Mouse (Mus musculus): ENCODE results near the gene Fbxl16. TPM values are rescaled to one million over a fixed set of nuclear protein-coding genes. Genes with fewer than 3 reads are reported as not detected.

Fbxl16 gene
- 0.05 and 0.32 TPM in 2 replicates for polyA plus RNA-seq (2015; fragmentation: Nextera tagmentation; extraction: Ambion mirVana)

DNA sequence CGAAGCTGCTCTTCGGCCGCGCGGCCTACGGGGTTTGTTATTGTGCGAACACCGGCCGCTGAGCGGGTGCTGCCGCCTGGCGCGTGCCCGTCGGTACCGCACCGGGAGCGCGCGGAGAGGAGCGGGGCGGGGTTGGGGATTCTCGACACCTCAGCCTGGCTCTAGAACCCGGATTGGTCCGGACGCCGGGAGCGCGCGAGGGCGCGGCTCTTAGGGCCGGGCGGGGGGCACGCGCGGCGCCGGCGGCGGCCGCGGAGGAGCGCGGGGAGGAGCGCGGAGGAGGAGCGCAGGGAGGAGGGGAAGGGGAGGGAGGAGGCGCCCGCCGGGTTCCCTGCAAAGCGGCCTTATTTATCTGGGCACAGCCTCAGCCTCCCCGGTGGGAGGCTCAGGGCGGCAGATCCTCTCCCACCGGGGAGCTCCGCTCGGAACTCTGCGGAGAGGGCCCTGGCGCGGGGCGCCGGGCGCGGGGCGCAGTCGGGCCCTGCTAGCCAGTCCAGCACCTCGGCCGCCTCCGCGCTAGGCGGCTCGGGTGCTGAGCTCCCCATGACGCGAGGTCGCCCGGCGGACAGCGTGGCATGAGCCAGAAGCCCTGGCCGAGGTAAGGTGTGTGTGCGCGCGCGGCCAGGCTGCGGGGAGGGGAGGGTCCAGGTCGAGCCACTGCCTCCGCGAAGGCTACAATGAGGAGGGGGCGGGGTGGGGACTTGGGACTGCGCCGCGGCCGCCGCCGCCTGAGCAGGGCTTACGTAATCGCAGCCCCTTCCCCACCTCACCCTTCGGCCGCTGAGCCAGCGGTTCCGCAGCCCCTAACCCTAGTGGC lies at the start of gene Fbxl16:
TSS of gene Fbxl16 (plus strand) at position 297 of the 817 bp plus-strand sequence.
- peak; percentile 53; the same call in 1 of the 2 replicates for ATAC-seq (ENCODE audit: low read depth)
- H3K9me3 ChIP-seq (replicated peaks) = no peaks in the 10 kb centered on the region
- H3K4me1 ChIP-seq (replicated peaks) = peaks cover 13% of the 10 kb centered on the region
- peaks cover 82% of the 10 kb centered on the region for H3K27me3 ChIP-seq
- WGBS (ENCODE audit: insufficient replicate concordance) = under 1% methylated on average over 96 of the region's 100 CpGs
- H3K9ac ChIP-seq = peak within 1 kb of the TSS; percentile 36
- peak within 1 kb of the TSS; percentile 73 for H3K4me2 ChIP-seq
- H3K27ac ChIP-seq = no peak within 1 kb of the TSS
- no peaks in the 10 kb centered on the region for H3K36me3 ChIP-seq
- H3K4me3 ChIP-seq (replicated peaks) = peak within 1 kb of the TSS; percentile 55
- DNase-seq = no peak

DNA sequence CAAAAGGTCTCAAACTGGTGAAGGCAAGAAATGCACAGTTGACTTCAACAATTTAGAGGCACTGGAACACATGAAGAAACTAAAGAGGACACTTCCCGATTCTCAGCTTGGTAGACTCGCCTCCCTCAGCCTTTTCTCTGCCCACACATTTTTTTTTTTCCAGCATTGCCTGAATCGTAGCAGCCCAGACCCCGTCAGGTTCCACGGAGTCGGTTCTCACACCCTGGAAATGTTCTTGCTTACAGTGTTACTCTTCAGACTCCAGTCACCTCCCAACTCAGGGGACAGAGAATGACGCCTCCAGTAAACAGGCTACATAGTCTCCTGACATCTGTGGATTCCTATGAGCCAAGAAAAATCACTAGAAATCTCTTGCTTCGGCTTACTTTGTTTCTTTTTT lies 48.7 kb upstream of the Fbxl16 start:
- Histone ChIP-seq H3K4me1 (replicated peaks) (no peaks in the 10 kb centered on the region), H3K36me3 (no peaks in the 10 kb centered on the region), H3K4me2 (no peak overlapping the region), H3K4me3 (replicated peaks) (no peak overlapping the region), H3K27ac (no peak overlapping the region), H3K9me3 (replicated peaks) (no peaks in the 10 kb centered on the region), H3K9ac (no peak overlapping the region), H3K27me3 (no peaks in the 10 kb centered on the region)
- ATAC-seq (ENCODE audit: low read depth) (no peak), DNase-seq (no peak)
- 51% methylated on average over 8 of the region's 8 CpGs for WGBS (ENCODE audit: insufficient replicate concordance)

DNA sequence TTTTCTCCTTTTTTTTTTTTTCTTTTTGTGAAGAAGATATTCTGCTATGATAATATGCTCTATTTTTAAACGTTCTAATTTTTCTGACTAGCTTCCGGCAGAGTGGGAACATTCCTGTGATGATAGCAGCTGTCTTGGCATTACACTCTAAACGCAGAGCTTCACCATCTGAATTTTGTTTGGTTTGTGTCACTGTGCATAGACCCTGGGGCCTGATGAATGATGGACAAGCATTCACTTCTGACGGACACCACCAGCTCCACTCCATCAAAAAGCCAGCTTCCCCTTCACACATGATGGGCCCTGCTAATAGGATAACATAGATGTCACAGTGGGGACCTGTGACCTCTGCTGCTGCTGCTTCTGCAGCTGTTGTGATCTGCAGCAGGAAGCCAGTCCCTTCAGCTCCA lies 47.3 kb upstream of the Fbxl16 start:
- ATAC-seq (ENCODE audit: low read depth) (no peak), DNase-seq (no peak)
- Histone ChIP-seq H3K27me3 (peaks cover 6% of the 10 kb centered on the region; the same call in 1 of the 2 replicates), H3K27ac (no peak overlapping the region), H3K4me3 (replicated peaks) (no peak overlapping the region), H3K36me3 (no peaks in the 10 kb centered on the region), H3K9ac (no peak overlapping the region), H3K9me3 (replicated peaks) (no peaks in the 10 kb centered on the region), H3K4me2 (no peak overlapping the region), H3K4me1 (replicated peaks) (no peaks in the 10 kb centered on the region)
- WGBS (ENCODE audit: insufficient replicate concordance) = 43% methylated on average over 4 of the region's 4 CpGs

DNA sequence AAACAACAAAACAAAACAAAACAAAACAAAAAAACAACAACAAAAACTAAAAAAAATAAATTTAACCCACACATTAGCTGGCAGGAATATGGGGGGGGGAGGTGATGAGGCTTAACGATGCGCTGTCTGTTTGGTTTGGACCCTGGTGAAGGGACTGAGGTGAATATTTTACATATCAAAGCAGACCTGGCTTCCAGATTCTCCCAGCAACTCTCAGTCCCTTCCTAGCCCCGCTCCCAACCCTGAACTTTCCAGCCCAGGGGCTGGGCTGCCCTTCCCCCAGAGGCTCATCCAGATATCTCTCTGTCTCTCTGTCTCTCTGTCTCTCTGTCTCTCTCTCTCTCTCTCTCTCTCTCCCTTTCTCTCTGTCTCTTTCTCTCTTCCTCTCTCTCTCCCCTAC lies 46.3 kb upstream of the Fbxl16 start:
- Histone ChIP-seq H3K36me3 (no peaks in the 10 kb centered on the region), H3K4me1 (replicated peaks) (no peaks in the 10 kb centered on the region), H3K9ac (no peak overlapping the region), H3K27ac (no peak overlapping the region), H3K4me2 (no peak overlapping the region), H3K9me3 (replicated peaks) (no peaks in the 10 kb centered on the region), H3K27me3 (peaks cover 8% of the 10 kb centered on the region; the same call in 1 of the 2 replicates), H3K4me3 (replicated peaks) (no peak overlapping the region)
- no peak for DNase-seq
- whole genome bisulfite sequencing (ENCODE audit: insufficient replicate concordance) = 23% methylated on average over 3 of the region's 3 CpGs
- ATAC-seq (ENCODE audit: low read depth) = no peak

DNA sequence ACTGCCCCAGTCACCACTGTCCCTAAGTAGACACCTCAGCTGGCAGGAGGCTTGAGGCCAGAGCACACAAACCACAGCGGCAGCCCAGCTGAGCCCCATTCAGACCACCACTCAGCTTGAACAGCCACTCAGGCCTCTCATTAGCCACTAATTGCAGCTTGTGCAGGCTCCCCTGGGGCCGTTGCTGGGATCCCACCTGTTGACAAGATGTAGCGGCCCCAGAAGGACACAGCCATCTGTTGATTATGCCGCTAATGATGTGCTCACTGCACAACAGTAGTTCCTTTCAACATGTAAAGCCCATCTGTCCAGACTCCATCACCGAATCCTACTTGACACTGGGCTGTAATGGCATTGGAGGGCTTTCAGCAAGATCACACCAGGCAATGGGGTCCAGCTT lies 43.0 kb upstream of the Fbxl16 start:
- no peak for DNase-seq
- H3K9me3 ChIP-seq (replicated peaks) = no peaks in the 10 kb centered on the region
- 61% methylated on average over 5 of the region's 5 CpGs for WGBS (ENCODE audit: insufficient replicate concordance)
- peaks cover 22% of the 10 kb centered on the region for H3K27me3 ChIP-seq
- no peaks in the 10 kb centered on the region for H3K36me3 ChIP-seq
- no peak overlapping the region for H3K27ac ChIP-seq
- H3K4me3 ChIP-seq (replicated peaks) = no peak overlapping the region
- no peak overlapping the region for H3K4me2 ChIP-seq
- ATAC-seq (ENCODE audit: low read depth) = no peak
- no peaks in the 10 kb centered on the region for H3K4me1 ChIP-seq (replicated peaks)
- no peak overlapping the region for H3K9ac ChIP-seq

DNA sequence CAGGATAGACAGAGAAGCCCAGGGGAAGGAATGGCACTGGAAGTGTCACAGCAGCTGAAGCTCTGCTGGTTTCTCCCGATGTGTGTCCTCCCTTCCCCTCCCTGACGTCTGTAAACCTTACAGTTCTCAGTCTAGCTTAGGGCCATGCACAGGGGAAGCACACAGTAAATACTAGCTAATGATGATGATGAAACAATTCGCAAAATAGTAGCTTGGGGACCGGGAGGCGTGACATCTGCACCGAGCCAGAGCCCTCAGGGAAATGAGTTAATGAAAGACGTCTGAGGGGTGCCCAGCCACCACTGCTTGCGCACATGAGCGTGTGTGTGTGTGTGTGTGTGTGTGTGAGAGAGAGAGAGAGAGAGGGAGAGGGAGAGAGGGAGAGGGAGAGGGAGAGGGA lies 39.6 kb upstream of the Fbxl16 start:
- no peak overlapping the region for H3K4me3 ChIP-seq (replicated peaks)
- H3K9me3 ChIP-seq (replicated peaks) = no peaks in the 10 kb centered on the region
- no peaks in the 10 kb centered on the region for H3K36me3 ChIP-seq
- ATAC-seq (ENCODE audit: low read depth) = no peak
- H3K27me3 ChIP-seq = peaks cover 27% of the 10 kb centered on the region
- 51% methylated on average over 9 of the region's 9 CpGs for WGBS (ENCODE audit: insufficient replicate concordance)
- H3K9ac ChIP-seq = no peak overlapping the region
- H3K4me1 ChIP-seq (replicated peaks) = peaks cover 3% of the 10 kb centered on the region
- no peak overlapping the region for H3K4me2 ChIP-seq
- no peak overlapping the region for H3K27ac ChIP-seq
- no peak for DNase-seq

DNA sequence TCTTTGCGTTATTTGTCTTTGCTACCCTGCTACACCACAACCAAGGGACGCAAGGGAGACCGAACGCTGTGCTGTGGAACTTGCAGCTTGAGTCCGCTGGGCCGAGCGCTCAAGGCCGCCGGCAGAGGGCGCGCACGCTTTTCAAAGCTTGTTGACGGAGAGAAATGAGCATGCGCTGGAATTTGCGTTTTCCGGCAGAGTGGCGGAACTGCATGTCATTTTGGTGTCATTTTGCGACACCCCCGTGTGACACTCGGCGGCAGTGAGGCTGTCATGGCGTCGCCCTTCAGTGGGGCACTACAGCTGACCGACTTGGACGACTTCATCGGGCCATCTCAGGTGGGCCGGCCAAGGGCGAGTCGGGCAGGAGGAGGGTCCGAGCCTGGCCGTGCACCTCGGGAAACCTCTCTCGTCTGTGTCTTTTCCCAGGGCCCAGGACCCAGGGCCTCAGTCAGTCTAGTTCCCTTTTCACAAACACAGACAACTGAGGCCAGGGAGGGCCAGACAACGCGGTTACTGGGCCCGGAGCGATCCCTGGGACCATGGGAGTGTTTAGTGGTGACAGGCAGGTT lies 35.2 kb upstream of the Fbxl16 start, which contains the start of gene Narfl:
TSS of gene Narfl (plus strand) at position 228 of the 572 bp plus-strand sequence.
- Histone ChIP-seq H3K27me3 (peaks cover 11% of the 10 kb centered on the region), H3K36me3 (peaks cover 19% of the 10 kb centered on the region), H3K4me1 (replicated peaks) (peaks cover 18% of the 10 kb centered on the region), H3K27ac (no peak within 1 kb of the TSS), H3K4me3 (replicated peaks) (peak within 1 kb of the TSS; percentile 73), H3K4me2 (peak within 1 kb of the TSS; percentile 79), H3K9me3 (replicated peaks) (no peaks in the 10 kb centered on the region), H3K9ac (peak within 1 kb of the TSS; percentile 82)
- ATAC-seq (ENCODE audit: low read depth) (peak; percentile 82), DNase-seq (peak; percentile 94)
- WGBS (ENCODE audit: insufficient replicate concordance) = under 1% methylated on average over 37 of the region's 37 CpGs

DNA sequence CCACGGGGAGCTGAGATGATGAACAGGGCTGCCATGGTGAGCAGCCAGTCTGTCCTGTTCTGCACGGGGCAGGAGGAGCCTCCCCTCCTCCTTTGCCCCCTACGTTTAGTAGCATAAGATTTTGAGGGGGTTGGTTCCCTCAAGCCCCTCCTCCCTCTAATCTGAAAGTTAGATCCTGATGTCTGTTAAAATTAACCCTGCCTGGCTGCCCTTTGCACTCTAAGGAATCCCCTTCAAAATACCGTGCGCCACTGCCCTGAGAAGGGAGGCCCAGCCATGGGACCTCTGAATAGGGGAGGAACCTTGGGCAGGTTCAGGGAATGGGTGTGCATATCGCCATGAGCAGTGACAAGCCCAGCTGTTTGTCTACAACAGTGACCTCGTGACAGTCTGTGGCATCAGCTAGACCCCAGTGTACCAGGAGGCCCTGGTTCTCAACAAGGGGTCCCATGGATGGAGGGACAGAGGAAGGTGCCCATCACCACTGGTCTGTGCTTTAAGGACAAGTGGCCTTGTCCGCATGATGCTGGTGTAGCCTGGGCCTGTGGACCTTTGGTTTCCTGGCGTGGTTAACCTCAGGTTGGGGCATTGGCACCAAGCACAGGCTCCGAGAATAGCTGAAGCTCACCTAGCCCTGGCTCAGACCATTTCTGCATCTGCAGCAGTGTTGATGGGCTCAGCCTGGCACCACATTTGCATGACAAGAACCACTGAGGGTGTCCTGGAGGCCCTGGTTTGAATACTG lies 33.4 kb upstream of the Fbxl16 start:
- no peak for ATAC-seq (ENCODE audit: low read depth)
- peak overlapping the region; percentile 79; the same call in 1 of the 2 replicates for H3K4me2 ChIP-seq
- peaks cover 36% of the 10 kb centered on the region for H3K36me3 ChIP-seq
- peaks cover 5% of the 10 kb centered on the region; the same call in 1 of the 2 replicates for H3K27me3 ChIP-seq
- peaks cover 18% of the 10 kb centered on the region for H3K4me1 ChIP-seq (replicated peaks)
- H3K9ac ChIP-seq = peak overlapping the region; percentile 26; the same call in 1 of the 2 replicates
- H3K4me3 ChIP-seq (replicated peaks) = 0 out of 2 replicates have a peak overlapping the region, but pooled peaks have one; percentile 73
- no peak overlapping the region for H3K27ac ChIP-seq
- no peak for DNase-seq
- H3K9me3 ChIP-seq (replicated peaks) = no peaks in the 10 kb centered on the region
- WGBS (ENCODE audit: insufficient replicate concordance) = 70% methylated on average over 10 of the region's 10 CpGs

DNA sequence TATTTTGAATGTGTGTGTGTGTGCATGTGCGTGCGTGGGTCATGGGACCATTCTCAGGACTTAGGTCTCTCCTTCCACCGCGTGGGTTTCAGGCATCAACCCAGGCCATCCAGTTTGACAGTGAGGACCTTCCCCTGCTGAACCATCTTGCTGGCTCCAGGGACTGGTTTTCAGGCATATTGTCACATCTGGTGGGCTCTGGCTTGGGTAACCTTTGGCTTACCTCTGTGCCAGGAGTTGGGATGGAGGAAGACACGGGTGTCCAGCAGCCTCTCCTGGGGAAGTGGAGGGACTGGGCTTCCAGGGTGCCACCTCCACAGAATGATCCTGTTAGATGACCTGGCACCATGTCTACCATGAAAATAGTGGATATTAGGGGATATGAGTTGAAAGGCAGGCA lies 30.9 kb upstream of the Fbxl16 start:
- no peaks in the 10 kb centered on the region for H3K27me3 ChIP-seq

DNA sequence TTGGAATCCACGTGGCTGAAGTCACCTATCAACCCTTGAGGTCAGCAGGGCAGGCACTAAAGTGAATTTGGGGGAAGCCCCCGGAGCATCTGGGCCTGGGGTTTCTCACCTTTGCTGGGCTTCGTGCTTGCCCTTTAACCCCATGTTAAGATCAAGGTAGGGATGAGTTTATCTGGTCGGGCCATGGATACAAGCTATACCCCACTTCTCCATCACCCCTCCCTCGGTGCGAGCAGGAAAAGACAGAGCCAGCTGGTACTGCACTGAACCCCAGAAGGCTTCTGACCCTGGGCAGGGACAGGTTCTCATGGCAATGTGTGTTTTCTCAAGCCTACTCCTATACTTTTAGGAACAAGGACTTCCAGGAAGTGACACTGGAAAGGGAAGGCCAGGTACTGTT lies 27.5 kb upstream of the Fbxl16 start:
- Histone ChIP-seq H3K27ac (no peak overlapping the region), H3K4me1 (replicated peaks) (peaks cover 21% of the 10 kb centered on the region), H3K36me3 (peaks cover 68% of the 10 kb centered on the region), H3K9me3 (replicated peaks) (no peaks in the 10 kb centered on the region), H3K4me2 (no peak overlapping the region), H3K4me3 (replicated peaks) (no peak overlapping the region), H3K27me3 (no peaks in the 10 kb centered on the region), H3K9ac (no peak overlapping the region)
- ATAC-seq (ENCODE audit: low read depth) = no peak
- 77% methylated on average over 6 of the region's 6 CpGs for WGBS (ENCODE audit: insufficient replicate concordance)
- no peak for DNase-seq

More for the DNA sequence above, 30.9 kb upstream of the Fbxl16 start:
- H3K4me2 ChIP-seq = no peak overlapping the region
- H3K4me1 ChIP-seq (replicated peaks) = peaks cover 18% of the 10 kb centered on the region
- peaks cover 60% of the 10 kb centered on the region for H3K36me3 ChIP-seq
- 87% methylated on average over 5 of the region's 5 CpGs for WGBS (ENCODE audit: insufficient replicate concordance)
- H3K9ac ChIP-seq = no peak overlapping the region
- no peak overlapping the region for H3K27ac ChIP-seq
- ATAC-seq (ENCODE audit: low read depth) (no peak), DNase-seq (no peak)
- H3K9me3 ChIP-seq (replicated peaks) = no peaks in the 10 kb centered on the region
- no peak overlapping the region for H3K4me3 ChIP-seq (replicated peaks)

DNA sequence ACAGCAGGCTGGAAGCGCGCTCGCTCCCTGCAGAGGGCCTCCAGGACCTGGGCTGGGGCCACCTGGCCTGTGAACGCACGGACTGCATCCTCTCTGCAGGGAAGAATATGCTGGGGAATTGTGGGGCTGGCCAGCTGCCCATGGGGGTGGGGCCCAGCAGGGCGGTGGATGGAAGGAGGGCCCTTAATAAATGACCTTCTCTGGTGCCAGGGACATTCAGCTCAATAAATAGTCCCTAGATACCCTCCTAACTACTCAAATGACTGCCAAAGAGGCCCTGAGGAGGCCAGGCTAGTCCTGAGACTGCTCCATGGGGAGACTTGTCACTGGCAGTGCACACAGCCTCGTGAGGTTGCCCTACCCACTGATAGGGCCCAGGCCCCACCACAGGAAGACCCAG lies 25.8 kb upstream of the Fbxl16 start:
- H3K4me2 ChIP-seq = no peak overlapping the region
- H3K9me3 ChIP-seq (replicated peaks) = no peaks in the 10 kb centered on the region
- H3K27ac ChIP-seq = no peak overlapping the region
- H3K4me3 ChIP-seq (replicated peaks) = no peak overlapping the region
- H3K36me3 ChIP-seq = peaks cover 64% of the 10 kb centered on the region
- H3K9ac ChIP-seq = no peak overlapping the region
- 79% methylated on average over 7 of the region's 7 CpGs for WGBS (ENCODE audit: insufficient replicate concordance)
- no peaks in the 10 kb centered on the region for H3K27me3 ChIP-seq
- DNase-seq (no peak), ATAC-seq (ENCODE audit: low read depth) (no peak)
- H3K4me1 ChIP-seq (replicated peaks) = peaks cover 21% of the 10 kb centered on the region

Measured in liver, embryonic 13.5 days (tissue).